Mouse (Mus musculus): Measurements from ENCODE around the gene Ifrd2.

GRCm38 (mm10) chr9:107618098-107618497, 30.7 kb downstream of the Ifrd2 start:
- no peak for TF ChIP-seq CTCF (IDR thresholded peaks at IDR 0.05; ENCODE audit: low read depth, low read length)
- TF ChIP-seq GATA1 (IDR thresholded peaks at IDR 0.05; ENCODE audit: borderline replicate concordance, low read length) = no peak
- no peak for TF ChIP-seq POLR2AphosphoS5 (IDR thresholded peaks at IDR 0.05; ENCODE audit: insufficient replicate concordance, low read depth, low read length)
- no peak for TF ChIP-seq TAL1 (conservative IDR thresholded peaks at IDR 0.05; ENCODE audit: low read depth, low read length)
- TF ChIP-seq GATA2 (IDR thresholded peaks at IDR 0.05; ENCODE audit: borderline replicate concordance, low read depth, low read length) = no peak

Measured in G1E (cell line).